In the genomic region with DNA sequence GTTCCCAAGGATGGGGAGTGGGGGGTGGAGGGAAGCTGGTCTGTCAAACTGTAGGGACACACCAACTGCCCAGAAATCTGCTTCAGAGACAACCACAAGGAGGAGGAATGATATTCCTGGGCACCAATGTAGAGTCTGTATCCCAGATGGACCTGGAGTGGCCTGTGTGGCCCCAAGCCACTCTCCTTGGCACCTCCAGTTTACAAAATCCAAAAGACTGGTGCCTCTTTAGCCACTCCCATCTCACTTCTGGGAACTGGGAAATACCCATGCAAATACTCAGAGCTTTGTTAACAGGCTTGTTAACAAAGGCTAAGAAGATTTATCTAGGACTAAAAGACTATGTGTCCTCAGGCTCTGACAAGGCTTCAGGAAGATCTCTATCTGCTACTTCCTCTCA, we compare ENCODE assay signal across 10 mouse cellular contexts. TPM values are rescaled to one million over a fixed set of nuclear protein-coding genes. Genes with fewer than 3 reads are reported as not detected.
DNase-seq lines count a peak whose midpoint lies in the region; ATAC-seq and TF ChIP-seq lines count a peak whose summit lies in the region.
"Had no signal": no experiment of that assay in that cellular context is flagged by ENCODE, and none has a peak within 500 bp of the region (broad histone marks: within the 10 kb centered on the region; RNA-seq: fewer than 3 reads in every experiment).

No protein-coding gene starts in this region.

- peak overlapping the region; percentile 20; the same call in 1 of the 2 replicates for H3K4me2 ChIP-seq in heart, embryonic 13.5 days
- H3K4me2 ChIP-seq in hindbrain, embryonic 14.5 days (replicated peaks), result no peak overlapping the region
- H3K4me2 ChIP-seq in stomach, embryonic 16.5 days (ENCODE audit: low read depth, low read length), result no peak overlapping the region
- H3K4me2 ChIP-seq: limb, embryonic 12.5 days had no signal

- H3K27me3 ChIP-seq in heart, embryonic 13.5 days (replicated peaks), result no peaks in the 10 kb centered on the region
- H3K27me3 ChIP-seq in spleen, adult 2 months (ENCODE audit: control insufficient read depth, insufficient read depth, low read length), result no peaks in the 10 kb centered on the region
- H3K27me3 ChIP-seq in hindbrain, embryonic 14.5 days (ENCODE audit: control insufficient read depth, insufficient read depth, low read length), result no peaks in the 10 kb centered on the region
- no peaks in the 10 kb centered on the region for H3K27me3 ChIP-seq in stomach, embryonic 16.5 days (ENCODE audit: control insufficient read depth, insufficient read depth, low read length)
- H3K27me3 ChIP-seq: limb, embryonic 12.5 days had no signal

- no peak for TF ChIP-seq CTCF in spleen, adult 2 months (IDR thresholded peaks at IDR 0.05; ENCODE audit: extremely low read depth, insufficient read depth, insufficient read length, insufficient replicate concordance)

- ATAC-seq in heart, embryonic 13.5 days (ENCODE audit: extremely low read depth, insufficient number of reproducible peaks, low FRiP score, low TSS enrichment), result no peak
- ATAC-seq in hindbrain, embryonic 14.5 days (ENCODE audit: low FRiP score), result no peak
- ATAC-seq in stomach, embryonic 16.5 days (ENCODE audit: insufficient read depth, low FRiP score), result no peak

- H3K36me3 ChIP-seq in heart, embryonic 13.5 days, result peaks cover 22% of the 10 kb centered on the region
- 0 out of 2 replicates have a peak, but pooled peaks cover 3% of the 10 kb centered on the region for H3K36me3 ChIP-seq in spleen, adult 2 months (ENCODE audit: control insufficient read depth, insufficient read depth, low read length)
- H3K36me3 ChIP-seq in hindbrain, embryonic 14.5 days (replicated peaks; ENCODE audit: control insufficient read depth, insufficient read depth), result peaks cover 17% of the 10 kb centered on the region
- H3K36me3 ChIP-seq in stomach, embryonic 16.5 days (ENCODE audit: control insufficient read depth, insufficient read depth, low read length), result 0 out of 2 replicates have a peak, but pooled peaks cover 2% of the 10 kb centered on the region

- TF ChIP-seq POLR2A in spleen, adult 2 months (IDR thresholded peaks at IDR 0.05; ENCODE audit: low read depth, low read length), result no peak

- H3K4me1 ChIP-seq in heart, embryonic 13.5 days, result peaks cover 84% of the 10 kb centered on the region
- peaks cover 35% of the 10 kb centered on the region for H3K4me1 ChIP-seq in spleen, adult 2 months (ENCODE audit: control insufficient read depth, insufficient read depth, insufficient read length)
- peaks cover 4% of the 10 kb centered on the region; the same call in 1 of the 2 replicates for H3K4me1 ChIP-seq in hindbrain, embryonic 14.5 days (replicated peaks; ENCODE audit: control insufficient read depth, insufficient read depth, low read length)
- H3K4me1 ChIP-seq in stomach, embryonic 16.5 days (ENCODE audit: control insufficient read depth, insufficient read depth, low read length), result peaks cover 47% of the 10 kb centered on the region
- H3K4me1 ChIP-seq: limb, embryonic 12.5 days had no signal

- DNase-seq in heart, adult 8-10 months (ENCODE audit: low spot score), result no peak
- DNase-seq in spleen, adult 2 months (ENCODE audit: low read depth in 1 of 2, low spot score in 2 of 2), result no peak
- DNase-seq in spleen, postnatal 4 days (ENCODE audit: low spot score in 2 of 2), result no peak
- DNase-seq in hindbrain, embryonic 14.5 days (ENCODE audit: low spot score), result no peak
- no peak for DNase-seq in layer of hippocampus, postnatal 25 days (ENCODE audit: extremely low spot score in 1 of 2, low spot score in 1 of 2)
- no peak for DNase-seq in urinary bladder, postnatal 10 days (ENCODE audit: low spot score)
- DNase-seq: gastrocnemius, postnatal 14 days had no signal

- peak overlapping the region; percentile 51 for H3K9ac ChIP-seq in heart, embryonic 13.5 days
- H3K9ac ChIP-seq in hindbrain, embryonic 14.5 days, result no peak overlapping the region
- peak overlapping the region; percentile 41; the same call in 1 of the 2 replicates for H3K9ac ChIP-seq in stomach, embryonic 16.5 days (ENCODE audit: low read length)
- H3K9ac ChIP-seq: limb, embryonic 12.5 days had no signal

- no peak overlapping the region for H3K4me3 ChIP-seq in heart, embryonic 13.5 days
- H3K4me3 ChIP-seq in spleen, adult 2 months (ENCODE audit: extremely low read depth, insufficient read depth, insufficient read length), result no peak overlapping the region
- no peak overlapping the region for H3K4me3 ChIP-seq in hindbrain, embryonic 14.5 days (replicated peaks; ENCODE audit: low read length)
- H3K4me3 ChIP-seq in stomach, embryonic 16.5 days (replicated peaks; ENCODE audit: low read length), result no peak overlapping the region
- H3K4me3 ChIP-seq: limb, embryonic 12.5 days had no signal

- no peaks in the 10 kb centered on the region for H3K9me3 ChIP-seq in heart, embryonic 13.5 days
- H3K9me3 ChIP-seq in hindbrain, embryonic 14.5 days (ENCODE audit: control insufficient read depth, low read length), result no peaks in the 10 kb centered on the region
- H3K9me3 ChIP-seq in stomach, embryonic 16.5 days (replicated peaks; ENCODE audit: control insufficient read depth, low read length), result no peaks in the 10 kb centered on the region
- H3K9me3 ChIP-seq: limb, embryonic 12.5 days had no signal

- H3K27ac ChIP-seq in heart, embryonic 13.5 days (replicated peaks), result peak overlapping the region; percentile 89
- H3K27ac ChIP-seq in spleen, adult 2 months (ENCODE audit: insufficient read depth, low read length), result peak overlapping the region; percentile 78
- peak overlapping the region; percentile 12; the same call in 1 of the 2 replicates for H3K27ac ChIP-seq in hindbrain, embryonic 14.5 days
- H3K27ac ChIP-seq in stomach, embryonic 16.5 days (ENCODE audit: low read length), result peak overlapping the region; percentile 86
- H3K27ac ChIP-seq: limb, embryonic 12.5 days had no signal

RNA-seq across cellular contexts. Expression of gene Rnf216, which starts 54.1 kb away (rescaled TPM):
- 24.6 and 25.1 TPM in 2 replicates for polyA plus RNA-seq in heart, embryonic 13.5 days (2015; fragmentation: Nextera tagmentation; extraction: Ambion mirVana)
- total RNA-seq in heart, adult 8-10 months (2022), result 10 to 100 TPM; 22.2 to 24.3 (median 24.0) TPM
- polyA plus RNA-seq in spleen, adult 2 months (2012; rRNA removed), result 25.9 and 32.4 TPM in 2 replicates
- 29.4 and 29.8 TPM in 2 replicates for polyA plus RNA-seq in hindbrain, embryonic 14.5 days (2014; fragmentation: Nextera tagmentation; extraction: Ambion mirVana)
- polyA plus RNA-seq in stomach, embryonic 16.5 days (2015; fragmentation: Nextera tagmentation; extraction: Ambion mirVana), result 35.1 and 35.6 TPM in 2 replicates
- total RNA-seq in layer of hippocampus, postnatal 25 days (2021), result 10 to 100 TPM; 46.6 to 47.5 TPM

Comparison
In these comparisons a context has a peak if more than half of its experiments do, and no peak if none do; other contexts are left out.
1. H3K27ac ChIP-seq: peak in every context shown above with its lines; median percentile 89 in heart, embryonic 13.5 days; 86 in stomach, embryonic 16.5 days; 78 in spleen, adult 2 months; 12 in hindbrain, embryonic 14.5 days.